ENCODE assay signal across 9 mouse cellular contexts in the genomic region with DNA sequence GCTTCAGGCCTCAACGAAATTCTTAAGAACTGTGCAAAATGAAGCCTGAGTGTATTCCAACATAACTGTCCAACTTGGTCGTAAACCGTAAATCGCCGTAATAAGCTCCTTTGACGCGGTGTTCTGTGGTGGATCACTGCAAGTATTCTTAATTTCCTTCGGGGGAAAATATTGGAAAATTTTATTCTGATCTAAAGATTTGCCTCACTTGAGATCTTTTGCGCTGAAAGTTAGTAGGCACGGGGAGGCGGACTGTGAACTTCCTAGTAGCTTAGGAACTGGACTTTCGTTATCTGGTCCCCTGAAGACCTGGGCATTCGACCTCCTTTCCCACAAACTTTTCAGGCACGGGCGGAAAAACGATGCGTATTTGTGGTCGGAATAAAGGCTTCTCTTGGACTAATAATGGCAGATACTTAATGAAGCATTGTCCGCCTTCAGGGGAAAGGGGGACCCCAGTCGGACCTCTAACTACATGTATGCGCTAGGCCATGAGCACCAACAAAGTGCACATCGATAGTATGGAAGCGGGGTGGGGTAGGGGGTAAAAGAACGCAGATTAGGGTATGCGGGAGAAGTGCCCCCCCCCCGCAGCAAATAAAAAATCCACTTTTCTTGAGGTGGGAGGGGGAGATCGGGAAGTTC.
A peak's percentile ranks its signal among the peaks of the same experiment; 100 is the strongest.
DNase-seq lines count a peak whose midpoint lies in the region; ATAC-seq and TF ChIP-seq lines count a peak whose summit lies in the region.
"Had no signal": no experiment of that assay in that cellular context is flagged by ENCODE, and none has a peak within 500 bp of the region (broad histone marks: within the 10 kb centered on the region; RNA-seq: fewer than 3 reads in every experiment).

No protein-coding gene starts in this region.

- H3K27ac ChIP-seq in bone marrow macrophage, adult 2 months (ENCODE audit: insufficient read depth, low read depth, low read length) = no peak overlapping the region
- peak overlapping the region; percentile 99 for H3K27ac ChIP-seq in cerebellum, adult 2 months (ENCODE audit: insufficient read depth, low read length)
- peak overlapping the region; percentile 100 for H3K27ac ChIP-seq in forebrain, embryonic 12.5 days
- peak overlapping the region; percentile 86 for H3K27ac ChIP-seq in midbrain, embryonic 12.5 days (replicated peaks)
- H3K27ac ChIP-seq: liver, embryonic 15.5 days had no signal

- 0 out of 2 replicates have a peak, but pooled peaks cover 5% of the 10 kb centered on the region for H3K4me1 ChIP-seq in bone marrow macrophage, adult 2 months (ENCODE audit: control insufficient read depth, insufficient read depth, low read length)
- peaks cover 12% of the 10 kb centered on the region; the same call in 1 of the 2 replicates for H3K4me1 ChIP-seq in cerebellum, adult 2 months (ENCODE audit: control insufficient read depth, insufficient read depth, low read length)
- peaks cover 17% of the 10 kb centered on the region for H3K4me1 ChIP-seq in forebrain, embryonic 12.5 days
- H3K4me1 ChIP-seq in midbrain, embryonic 12.5 days = peaks cover 12% of the 10 kb centered on the region

- no peaks in the 10 kb centered on the region for H3K27me3 ChIP-seq in cerebellum, adult 2 months (ENCODE audit: control insufficient read depth, insufficient read depth, low read length)
- H3K27me3 ChIP-seq in forebrain, embryonic 12.5 days = peaks cover 12% of the 10 kb centered on the region; the same call in 1 of the 2 replicates
- peaks cover 53% of the 10 kb centered on the region for H3K27me3 ChIP-seq in midbrain, embryonic 12.5 days

- H3K9ac ChIP-seq in forebrain, embryonic 12.5 days = peak overlapping the region; percentile 100
- H3K9ac ChIP-seq in midbrain, embryonic 12.5 days (replicated peaks) = peak overlapping the region; percentile 73
- H3K9ac ChIP-seq: liver, embryonic 15.5 days had no signal

- WGBS in cerebellum, adult 2 months = 2% methylated on average over 27 of the region's 27 CpGs
- 2% methylated on average over 27 of the region's 27 CpGs for WGBS in forebrain, embryonic 12.5 days
- WGBS in midbrain, embryonic 12.5 days = 3% methylated on average over 27 of the region's 27 CpGs

- ATAC-seq in forebrain, embryonic 12.5 days (ENCODE audit: low FRiP score) = no peak
- ATAC-seq in midbrain, embryonic 12.5 days (ENCODE audit: low FRiP score, low read depth) = no peak

- TF ChIP-seq POLR2A in bone marrow macrophage, adult 2 months (IDR thresholded peaks at IDR 0.05; ENCODE audit: borderline replicate concordance, low read depth, low read length) = no peak
- TF ChIP-seq POLR2A in cerebellum, adult 2 months (IDR thresholded peaks at IDR 0.05; ENCODE audit: borderline replicate concordance, insufficient read depth, low read length) = no peak

- H3K4me2 ChIP-seq in forebrain, embryonic 12.5 days = peak overlapping the region; percentile 73
- peak overlapping the region; percentile 68 for H3K4me2 ChIP-seq in midbrain, embryonic 12.5 days (replicated peaks)
- H3K4me2 ChIP-seq: liver, embryonic 15.5 days had no signal

- H3K9me3 ChIP-seq in forebrain, embryonic 12.5 days = no peaks in the 10 kb centered on the region
- H3K9me3 ChIP-seq in midbrain, embryonic 12.5 days = no peaks in the 10 kb centered on the region
- H3K9me3 ChIP-seq: liver, embryonic 15.5 days had no signal

- no peaks in the 10 kb centered on the region for H3K36me3 ChIP-seq in forebrain, embryonic 12.5 days (replicated peaks)
- H3K36me3 ChIP-seq in midbrain, embryonic 12.5 days = no peaks in the 10 kb centered on the region
- H3K36me3 ChIP-seq: liver, embryonic 15.5 days had no signal

- no peak for TF ChIP-seq CTCF in bone marrow macrophage, adult 2 months (IDR thresholded peaks at IDR 0.05; ENCODE audit: low read depth, low read length)
- TF ChIP-seq CTCF in cerebellum, adult 2 months (IDR thresholded peaks at IDR 0.05; ENCODE audit: borderline replicate concordance, insufficient read depth, low read depth, low read length) = no peak

- peak; percentile 49 to 68 for DNase-seq in cerebellum, adult 2 months
- no peak for DNase-seq in adrenal gland, postnatal 25 days
- no peak for DNase-seq in urinary bladder, adult 2 months (ENCODE audit: low spot score)
- no peak for DNase-seq in frontal cortex, postnatal 36 days (ENCODE audit: low spot score in 2 of 2)
- DNase-seq: kidney, adult 9 months had no signal

- peak overlapping the region; percentile 21; the same call in 1 of the 2 replicates for H3K4me3 ChIP-seq in bone marrow macrophage, adult 2 months (ENCODE audit: insufficient read depth, low read length)
- peak overlapping the region; percentile 98 for H3K4me3 ChIP-seq in cerebellum, adult 2 months (replicated peaks; ENCODE audit: insufficient read depth, low read depth, low read length)
- H3K4me3 ChIP-seq in forebrain, embryonic 12.5 days (replicated peaks) = peak overlapping the region; percentile 87
- H3K4me3 ChIP-seq in midbrain, embryonic 12.5 days = peak overlapping the region; percentile 92
- H3K4me3 ChIP-seq: liver, embryonic 15.5 days had no signal

Comparison
In these comparisons a context has a peak if more than half of its experiments do, and no peak if none do; other contexts are left out.
1. H3K4me3 ChIP-seq: peak in every context shown above with its lines; median percentile 98 in cerebellum, adult 2 months; 92 in midbrain, embryonic 12.5 days; 87 in forebrain, embryonic 12.5 days; 21 in bone marrow macrophage, adult 2 months.
2. DNase-seq: peak in cerebellum, adult 2 months (2 of 2); none in adrenal gland, postnatal 25 days (single experiment), urinary bladder, adult 2 months (single experiment) and frontal cortex, postnatal 36 days (0 of 2).